Mouse (Mus musculus) spleen, postnatal 14 days (tissue): ENCODE results near the gene Lrrc4b.

Experiments
- DNase-seq, 2 experiments: peaks; one replicate each; pipeline ENCODE4 v3.0.0; 2021 to 2022; ENCODE audit warnings: low spot score in 2 of 2

Gene Lrrc4b

DNA sequence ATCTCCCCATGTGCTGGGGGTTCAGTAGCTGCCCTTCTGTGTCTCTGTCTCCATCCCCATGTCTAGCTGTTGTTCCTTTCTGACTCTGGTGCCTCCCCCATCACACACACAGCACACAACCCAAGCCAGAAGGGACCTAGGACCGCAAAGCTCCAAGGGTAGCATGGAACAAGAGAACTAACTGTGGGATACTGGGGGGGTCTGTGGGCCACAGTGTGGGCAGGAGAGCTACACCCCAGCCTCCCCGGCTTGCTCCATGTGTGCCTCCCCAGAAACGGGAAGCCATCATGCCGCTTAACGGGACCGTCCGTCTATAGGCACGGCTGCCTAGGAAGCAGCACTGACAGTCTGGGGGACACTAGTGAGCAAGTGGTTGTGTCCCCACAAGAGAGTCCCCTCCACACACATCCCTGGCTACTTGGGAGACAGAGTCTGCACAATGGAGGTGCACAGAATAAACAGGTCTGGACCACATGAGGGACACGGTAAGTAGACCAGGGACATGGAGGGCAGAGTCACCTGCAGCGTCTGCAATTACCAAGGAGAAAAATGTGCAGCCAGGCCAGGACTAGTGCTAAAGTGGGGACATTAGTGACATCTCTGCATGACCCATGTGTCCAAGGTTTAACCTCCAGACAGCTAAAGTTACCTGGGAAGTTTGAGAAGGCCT, 34.9 kb downstream of the Lrrc4b start:
- DNase-seq, result peak in 1 of 2 experiments; percentile 5

DNA sequence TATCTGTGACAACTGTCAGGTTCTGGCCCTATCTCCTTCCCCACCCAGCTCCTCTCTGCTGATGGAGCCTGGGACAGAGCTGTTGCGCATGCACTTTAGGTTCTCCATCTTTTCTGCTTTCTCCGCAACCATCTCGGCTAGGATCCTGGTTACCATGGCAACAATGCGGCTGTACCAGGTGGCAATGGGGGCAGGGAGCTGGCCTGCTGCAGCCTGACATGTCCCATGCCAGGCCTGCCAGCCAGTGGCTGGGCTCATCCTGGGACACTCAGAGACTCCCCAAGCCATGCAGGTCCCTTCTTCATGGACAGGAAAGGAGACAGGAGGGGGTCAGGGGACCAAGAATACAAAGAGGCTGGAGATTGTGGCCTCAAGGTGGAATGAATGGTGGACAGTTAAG, 35.7 kb downstream of the Lrrc4b start:
- DNase-seq, result no peak

DNA sequence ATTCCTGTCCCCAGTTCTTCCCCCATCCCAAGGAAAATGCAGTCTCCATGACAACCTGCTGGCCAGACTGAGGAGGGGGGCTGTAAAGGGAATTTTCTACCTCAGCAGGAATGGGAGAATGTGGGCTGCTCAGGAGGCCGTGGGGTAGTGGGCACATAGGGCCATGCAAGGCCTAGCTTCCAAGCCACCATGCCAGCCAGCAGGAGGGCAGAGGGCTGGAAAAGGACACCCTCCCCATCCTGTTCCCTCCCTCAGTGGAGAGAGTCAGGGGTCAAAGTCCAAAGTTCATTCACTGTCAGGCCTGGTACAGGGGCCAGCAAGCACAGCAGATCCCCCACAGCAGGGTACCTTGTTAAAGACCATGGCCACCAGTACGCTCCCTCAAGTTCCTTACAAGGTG, 36.3 kb downstream of the Lrrc4b start, which contains the start of gene Aspdh:
TSS of gene Aspdh (plus strand) at position 281 of the 400 bp plus-strand sequence.
- no peak for DNase-seq

DNA sequence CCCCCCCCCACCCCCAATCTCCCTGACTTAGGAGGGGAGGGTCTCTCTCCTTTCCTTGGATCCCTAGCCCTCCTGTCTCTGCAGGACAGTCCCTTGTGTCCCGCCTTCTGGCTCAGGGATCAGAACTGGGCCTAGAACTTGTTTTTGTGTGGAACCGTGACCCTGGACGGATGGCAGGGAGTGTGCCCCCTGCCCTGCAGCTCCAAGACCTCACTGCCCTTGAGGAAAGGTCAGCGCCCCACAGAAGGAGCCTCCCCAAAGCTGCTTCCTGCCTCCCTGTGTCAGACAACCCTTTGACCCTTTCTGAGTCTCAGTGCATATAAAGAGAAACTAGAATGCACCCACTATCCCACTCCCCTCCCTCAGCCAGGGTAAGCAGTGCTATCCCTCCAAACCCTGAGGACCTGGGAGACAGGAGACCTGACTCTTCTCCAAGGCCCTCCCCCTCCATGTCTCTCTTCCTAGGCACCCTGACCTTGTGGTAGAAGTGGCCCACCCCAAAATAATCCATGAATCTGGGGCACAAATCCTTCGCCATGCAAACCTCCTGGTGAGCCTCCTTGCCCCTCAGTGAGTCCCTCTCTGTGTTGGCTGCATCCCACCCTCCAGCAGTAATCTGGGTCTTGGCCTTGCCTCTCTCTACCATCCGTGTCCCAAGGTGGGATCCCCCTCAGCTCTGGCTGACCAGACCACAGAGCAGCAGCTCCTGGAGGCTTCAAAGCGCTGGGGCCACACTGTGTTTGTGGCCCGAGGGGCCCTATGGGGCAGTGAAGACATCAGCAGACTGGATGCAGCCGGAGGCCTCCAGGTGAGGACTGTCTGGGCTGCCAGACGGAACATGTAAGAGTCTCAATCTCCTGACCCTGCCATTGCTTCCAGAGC, 37.4 kb downstream of the Lrrc4b start:
- no peak for DNase-seq

DNA sequence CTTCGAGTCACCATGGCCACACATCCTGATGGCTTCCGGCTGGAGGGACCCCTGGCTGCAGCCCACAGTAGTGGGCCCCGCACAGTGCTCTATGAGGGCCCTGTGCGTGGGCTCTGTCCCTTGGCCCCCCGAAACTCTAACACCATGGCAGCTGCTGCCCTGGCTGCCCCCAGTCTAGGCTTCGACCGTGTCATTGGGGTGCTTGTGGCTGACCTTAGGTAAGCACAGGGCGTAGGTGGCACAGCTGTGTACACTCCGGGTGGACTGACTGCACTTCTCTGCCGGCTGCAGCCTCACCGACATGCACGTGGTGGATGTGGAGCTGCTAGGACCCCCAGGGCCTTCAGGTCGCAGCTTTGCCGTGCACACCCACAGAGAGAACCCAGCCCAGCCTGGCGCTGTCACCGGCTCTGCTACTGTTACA, 38.1 kb downstream of the Lrrc4b start:
- DNase-seq, result no peak

- DNase-seq, result peak; percentile 74 to 84
Measured at GRCm38 (mm10) chr7:44467811-44468411, 39.1 kb downstream of the Lrrc4b start, which contains the start of gene Josd2. Gene Josd2, plus strand, starts transcription at chr7:44467980.

- peak in 1 of 2 experiments; percentile 9 for DNase-seq
Measured at GRCm38 (mm10) chr7:44468644-44469285, 39.9 kb downstream of the Lrrc4b start.

- no peak for DNase-seq
Measured at GRCm38 (mm10) chr7:44469677-44470675, 41.2 kb downstream of the Lrrc4b start.

GRCm38 (mm10) chr7:44470696-44471612, 42.1 kb downstream of the Lrrc4b start:
- DNase-seq, result peak in 1 of 2 experiments; percentile 6

- DNase-seq, result peak in 1 of 2 experiments; percentile 4
Measured at GRCm38 (mm10) chr7:44471880-44472557, 43.2 kb downstream of the Lrrc4b start.

- DNase-seq, result no peak
Measured at GRCm38 (mm10) chr7:44472558-44472885, 43.7 kb downstream of the Lrrc4b start.

GRCm38 (mm10) chr7:44472961-44473646, 44.3 kb downstream of the Lrrc4b start:
- peak in 1 of 2 experiments; percentile 5 for DNase-seq

- DNase-seq, result peak in 1 of 2 experiments; percentile 5
Measured at GRCm38 (mm10) chr7:44474419-44474818, 45.6 kb downstream of the Lrrc4b start.

DNA sequence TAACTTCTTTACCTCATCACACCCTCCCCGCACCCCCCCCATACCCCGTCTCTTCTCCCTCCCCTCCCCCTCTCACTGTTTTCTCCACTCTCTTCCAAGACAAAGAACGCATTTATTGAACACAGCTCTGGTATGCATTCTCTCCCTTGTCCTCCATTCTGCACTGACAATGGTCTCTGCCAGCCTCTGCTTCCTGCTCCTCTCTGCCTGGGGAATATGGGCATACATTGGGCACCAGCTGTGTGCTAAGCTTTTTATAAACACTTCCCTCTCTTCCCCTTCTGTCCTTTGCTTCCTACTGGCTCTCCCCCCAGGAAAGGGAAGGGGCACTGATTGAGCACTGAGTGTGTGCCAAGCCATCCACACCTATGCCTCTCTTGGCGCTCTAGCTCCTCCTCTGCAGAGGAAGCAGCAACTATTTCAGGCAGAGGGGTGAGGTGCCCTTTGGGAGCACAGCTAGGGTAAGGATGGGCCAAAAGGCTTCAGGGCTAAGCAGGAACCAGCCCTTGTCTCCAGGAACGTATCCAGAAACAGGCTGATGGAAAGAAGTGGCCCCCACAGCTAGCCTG, 46.3 kb downstream of the Lrrc4b start:
- DNase-seq, result no peak

GRCm38 (mm10) chr7:44482836-44483435, 54.1 kb downstream of the Lrrc4b start:
- DNase-seq, result no peak

- DNase-seq, result no peak
Measured at GRCm38 (mm10) chr7:44484109-44484508, 55.3 kb downstream of the Lrrc4b start.

DNA sequence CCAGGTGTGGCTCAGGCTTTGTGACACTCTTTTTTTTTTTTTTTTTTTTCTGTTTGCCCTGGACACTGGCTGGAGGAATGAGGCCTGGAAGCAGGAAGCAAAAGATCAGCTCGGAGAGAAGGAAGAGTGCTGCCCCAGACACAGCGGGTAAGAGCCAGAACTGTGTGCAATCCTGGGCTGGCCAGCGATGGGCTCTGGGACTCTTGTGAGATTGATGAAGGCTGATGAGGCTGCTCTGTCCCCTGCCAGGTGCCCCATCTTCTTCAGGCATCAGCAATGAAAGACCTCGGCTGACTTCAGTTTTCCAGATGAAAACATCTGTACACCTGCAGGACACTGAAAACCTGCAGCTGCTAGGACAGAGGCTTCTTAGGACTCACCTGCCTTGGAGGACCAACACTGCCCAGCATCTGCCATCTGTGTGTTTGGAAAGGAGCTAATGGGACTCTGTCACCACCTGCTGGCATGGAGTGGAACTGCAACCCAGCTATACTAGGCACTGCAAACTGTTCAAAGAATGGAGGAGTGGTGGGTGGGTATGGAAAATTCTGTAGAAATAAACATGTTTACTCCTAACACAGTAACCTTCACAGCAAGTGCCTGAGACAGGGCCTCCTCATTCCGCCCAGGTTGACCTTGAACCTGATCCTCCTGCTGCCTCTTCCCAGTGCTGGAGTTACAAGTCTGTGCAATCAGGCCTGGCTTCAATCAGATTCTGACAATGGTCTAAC, 56.2 kb downstream of the Lrrc4b start:
- peak; percentile 63 to 76 for DNase-seq
